Mouse (Mus musculus) kidney, postnatal 25 days (tissue): ENCODE measurements around the gene Defb20.

ENCODE experiments used
- DNase-seq, 2 experiments: peaks; one replicate each; pipeline ENCODE4 v3.0.0; 2021; ENCODE audit warnings: mixed read lengths in 2 of 2

The Defb20 gene

DNA sequence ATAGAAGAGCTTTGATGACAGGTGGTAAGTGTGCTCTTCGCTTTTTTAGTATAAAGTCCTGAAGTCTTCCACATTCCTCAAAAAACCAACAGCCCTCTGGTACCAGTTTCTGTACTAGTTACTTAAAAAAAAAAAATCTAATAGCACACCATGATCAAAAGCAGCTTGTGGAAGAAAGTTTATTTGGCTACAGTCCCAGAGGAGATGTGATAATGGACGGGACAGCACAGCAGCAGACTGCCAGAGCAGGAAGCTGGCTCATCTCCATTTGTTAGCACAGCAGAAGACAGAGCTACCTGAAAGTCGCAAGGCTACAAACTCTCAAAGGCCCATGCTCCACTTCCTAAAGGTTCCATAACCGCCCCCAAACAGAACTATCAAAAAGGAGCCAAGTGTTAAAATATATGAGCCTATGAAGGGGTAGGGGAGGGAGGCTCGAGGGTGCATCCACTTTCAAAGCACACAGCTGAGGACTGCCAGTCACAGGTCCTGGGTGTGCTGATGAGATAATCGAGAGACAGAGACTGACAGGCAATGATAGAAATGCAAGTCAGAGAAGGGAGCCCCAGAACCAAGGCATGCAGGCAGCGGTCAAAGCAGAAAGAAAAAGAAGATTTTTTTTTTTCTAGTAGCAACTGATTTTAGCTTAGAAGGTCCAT lies 23.5 kb downstream of the Defb20 start:
- DNase-seq = no peak

DNA sequence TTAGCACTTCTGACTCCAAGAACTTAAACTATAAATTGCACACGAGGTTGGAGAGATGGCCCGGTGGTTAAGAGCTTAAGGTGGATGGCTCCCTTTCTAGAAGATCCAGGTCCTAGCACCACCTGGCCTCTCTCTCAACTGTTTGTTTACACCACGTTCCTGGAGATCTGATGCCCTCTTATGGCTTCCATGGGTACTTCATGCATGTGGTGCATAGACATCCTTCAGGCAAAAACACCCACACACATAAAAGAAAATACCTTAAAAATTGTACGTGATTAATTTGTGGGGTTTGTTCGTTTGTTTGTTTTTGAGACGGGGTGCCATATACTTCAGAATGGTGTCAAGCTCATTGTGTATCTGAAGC lies 24.0 kb downstream of the Defb20 start:
- DNase-seq = no peak

DNA sequence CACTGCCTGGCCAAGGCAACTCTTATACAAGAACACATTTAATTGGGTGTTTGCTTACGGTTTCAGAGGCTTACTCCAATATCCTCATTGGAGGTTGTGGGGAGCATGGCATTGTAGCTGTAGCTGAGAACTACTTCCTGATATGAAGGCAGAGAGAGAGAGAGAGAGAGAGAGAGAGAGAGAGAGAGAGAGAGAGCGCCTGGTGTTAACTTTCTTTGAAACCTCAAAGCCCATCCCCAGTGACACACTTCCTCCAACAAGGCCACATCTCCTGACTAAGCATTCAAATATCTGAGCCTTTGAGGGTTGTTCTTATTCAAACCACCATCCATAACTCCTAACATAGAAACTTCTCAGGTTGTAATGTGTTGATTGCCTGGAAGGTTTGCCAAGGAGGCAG lies 27.1 kb downstream of the Defb20 start:
- DNase-seq = no peak

DNA sequence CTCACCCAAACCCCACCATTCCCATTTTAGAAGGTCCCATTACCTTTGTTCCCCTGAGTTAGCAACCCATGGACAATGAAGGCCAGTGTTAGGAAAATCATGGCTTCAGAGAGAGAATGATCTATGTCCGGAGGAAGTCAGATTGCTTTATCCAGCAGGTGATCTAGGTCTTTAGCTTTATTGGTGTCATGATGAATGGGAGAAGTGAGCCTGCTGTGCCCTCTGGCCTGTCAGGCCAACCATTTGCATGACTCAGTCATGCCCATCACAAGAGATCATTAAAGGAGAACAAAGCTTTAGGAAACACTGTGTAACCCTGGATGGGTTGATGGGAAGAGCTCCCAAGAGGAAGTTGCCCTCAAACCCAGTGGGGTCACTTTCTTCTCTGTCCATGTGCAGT lies 34.7 kb downstream of the Defb20 start, which contains the start of gene Defb26:
Gene Defb26, minus strand, starts transcription at position 101 of the 400 bp plus-strand sequence.
- DNase-seq = no peak

DNA sequence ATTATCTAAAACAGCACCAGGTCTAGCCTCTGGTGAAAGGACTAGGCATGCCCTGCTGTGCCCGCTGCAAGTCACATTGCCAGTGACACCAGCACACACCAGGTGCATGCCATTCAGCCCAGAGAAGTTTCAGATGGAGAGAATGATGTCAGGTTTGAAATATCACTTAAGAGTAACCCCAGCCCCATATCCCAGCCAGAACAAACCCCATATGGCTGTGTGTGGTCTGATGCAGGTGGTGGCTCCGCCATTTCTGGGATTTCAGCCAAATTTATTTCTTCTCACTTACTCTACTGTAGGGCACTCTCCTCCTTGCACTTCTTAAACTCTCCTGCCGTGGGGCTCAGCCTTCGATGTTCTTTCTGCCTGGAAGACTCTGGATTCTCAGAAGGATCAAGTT lies 39.2 kb downstream of the Defb20 start:
- no peak for DNase-seq

DNA sequence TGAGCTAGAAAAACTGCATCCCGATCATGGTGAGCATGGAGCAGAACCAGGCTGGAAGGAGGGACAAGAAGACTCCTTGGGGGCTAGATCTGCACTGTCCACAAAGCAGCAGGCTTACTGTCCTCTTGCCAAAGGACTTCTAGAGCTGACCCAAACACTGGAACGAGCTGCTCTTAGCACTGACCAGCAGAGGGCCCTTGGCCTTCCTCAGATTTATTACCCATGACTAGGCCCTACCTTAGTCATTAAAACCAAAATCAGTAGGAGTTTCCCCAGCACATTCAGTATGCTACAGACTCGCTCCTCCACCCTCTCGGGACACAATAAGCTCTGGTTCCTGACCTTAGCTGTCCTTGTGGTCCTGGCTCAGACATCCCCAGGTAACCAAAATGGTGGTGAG lies 41.1 kb downstream of the Defb20 start, which contains the start of gene Defb28:
Gene Defb28, plus strand, starts transcription at position 275 of the 400 bp plus-strand sequence.
- no peak for DNase-seq
